Mouse (Mus musculus) E14TG2a.4 (cell line): ENCODE measurements around the gene Axin2.

Experiments
- CTCF ChIP-seq: conservative IDR thresholded peaks from 2 replicates; pipeline ENCODE4 v1.5.1; 2014; ENCODE audit warnings: low read length
- POU5F1 ChIP-seq: IDR thresholded peaks from 2 replicates; pipeline ENCODE4 v1.6.1; 2014; ENCODE audit warnings: low read length, borderline replicate concordance

- TF ChIP-seq CTCF (no peak), POU5F1 (no peak)
Observed at GRCm38 (mm10) chr11:108930612-108931011, 10.5 kb downstream of the Axin2 start.
